In genomic region chr12:78055956-78056355, GRCm38 (mm10) we compare ENCODE assay signal across 8 mouse cellular contexts.
DNase-seq lines count a peak whose midpoint lies in the region; ATAC-seq and TF ChIP-seq lines count a peak whose summit lies in the region.

No protein-coding gene starts in this region.

- H3K27me3 ChIP-seq in limb, embryonic 12.5 days = peaks cover 15% of the 10 kb centered on the region
- no peaks in the 10 kb centered on the region for H3K27me3 ChIP-seq in midbrain, embryonic 16.5 days (ENCODE audit: control insufficient read depth, insufficient read depth, low read depth, low read length)

- H3K4me2 ChIP-seq in limb, embryonic 12.5 days = peak overlapping the region; percentile 50
- H3K4me2 ChIP-seq in midbrain, embryonic 16.5 days (ENCODE audit: low read length) = peak overlapping the region; percentile 63

- H3K27ac ChIP-seq in cortical plate, adult 2 months (ENCODE audit: insufficient read depth, low read length) = no peak overlapping the region
- H3K27ac ChIP-seq in limb, embryonic 12.5 days = no peak overlapping the region
- no peak overlapping the region for H3K27ac ChIP-seq in midbrain, embryonic 16.5 days (ENCODE audit: low read length)

- 0 out of 2 replicates have a peak overlapping the region, but pooled peaks have one; percentile 18 for H3K9ac ChIP-seq in limb, embryonic 12.5 days (replicated peaks)
- peak overlapping the region; percentile 56 for H3K9ac ChIP-seq in midbrain, embryonic 16.5 days (ENCODE audit: low read depth, low read length)

- H3K36me3 ChIP-seq in limb, embryonic 12.5 days = no peaks in the 10 kb centered on the region
- H3K36me3 ChIP-seq in midbrain, embryonic 16.5 days (ENCODE audit: control insufficient read depth, insufficient read depth, low read length) = no peaks in the 10 kb centered on the region

- WGBS in limb, embryonic 12.5 days = 2% methylated on average over 9 of the region's 9 CpGs
- WGBS in midbrain, embryonic 16.5 days = 4% methylated on average over 9 of the region's 9 CpGs

- TF ChIP-seq POLR2A in cortical plate, adult 2 months (IDR thresholded peaks at IDR 0.05; ENCODE audit: extremely low read depth, insufficient read depth, low read length) = no peak

- peak; percentile 47 for DNase-seq in 416B (ENCODE audit: low read depth)
- peak; percentile 77 for DNase-seq in R1 (ENCODE audit: low read depth, low spot score)
- DNase-seq in gastrocnemius, adult 8-10 months (ENCODE audit: low spot score in 2 of 2) = peak; percentile 5
- DNase-seq in kidney, adult 8-10 months = peak; percentile 12 to 51
- peak; percentile 17 for DNase-seq in thymus, postnatal 0 days (ENCODE audit: low spot score)

- H3K4me3 ChIP-seq in cortical plate, adult 2 months (ENCODE audit: insufficient read depth, low read length) = no peak overlapping the region
- peak overlapping the region; percentile 17; the same call in 1 of the 2 replicates for H3K4me3 ChIP-seq in limb, embryonic 12.5 days (replicated peaks)
- peak overlapping the region; percentile 21 for H3K4me3 ChIP-seq in midbrain, embryonic 16.5 days (ENCODE audit: low read depth, low read length)

- peak; percentile 73 for TF ChIP-seq CTCF in cortical plate, adult 2 months (IDR thresholded peaks at IDR 0.05; ENCODE audit: extremely low read depth, insufficient read depth, low read length)

- H3K4me1 ChIP-seq in cortical plate, adult 2 months (ENCODE audit: control insufficient read depth, insufficient read depth, low read length) = no peaks in the 10 kb centered on the region
- no peaks in the 10 kb centered on the region for H3K4me1 ChIP-seq in limb, embryonic 12.5 days (replicated peaks)
- peaks cover 6% of the 10 kb centered on the region for H3K4me1 ChIP-seq in midbrain, embryonic 16.5 days (ENCODE audit: control insufficient read depth, insufficient read depth, low read length)

- H3K9me3 ChIP-seq in limb, embryonic 12.5 days = no peaks in the 10 kb centered on the region
- no peaks in the 10 kb centered on the region for H3K9me3 ChIP-seq in midbrain, embryonic 16.5 days (replicated peaks; ENCODE audit: control insufficient read depth, low read length, poor library complexity, severe bottlenecking)

- ATAC-seq in limb, embryonic 12.5 days (ENCODE audit: insufficient number of reproducible peaks, insufficient read depth, low FRiP score, low TSS enrichment, low read depth) = no peak
- peak; percentile 45; the same call in 1 of the 2 replicates for ATAC-seq in midbrain, embryonic 16.5 days

Comparison
In these comparisons a context has a peak if more than half of its experiments do, and no peak if none do; other contexts are left out.
1. DNase-seq: peak in every context shown above with its lines; median percentile 77 in R1; 47 in 416B; 32 in kidney, adult 8-10 months; 17 in thymus, postnatal 0 days; 5 in gastrocnemius, adult 8-10 months.